Mouse (Mus musculus) retina, postnatal 1 day (tissue): ENCODE measurements around the gene Nrf1.

Experiments used
- DNase-seq: peaks from one replicate; pipeline ENCODE4 v3.0.0-alpha.2; 2012

Gene Nrf1

GRCm38 (mm10) chr6:30150471-30150870 is 102.7 kb downstream of the Nrf1 start:
- no peak for DNase-seq

GRCm38 (mm10) chr6:30152163-30152562 is 104.4 kb downstream of the Nrf1 start:
- no peak for DNase-seq

- no peak for DNase-seq
Observed at GRCm38 (mm10) chr6:30152649-30153048, 104.9 kb downstream of the Nrf1 start.

GRCm38 (mm10) chr6:30153076-30153475 is 105.3 kb downstream of the Nrf1 start:
- no peak for DNase-seq

- DNase-seq: peak; percentile 20
Observed at GRCm38 (mm10) chr6:30153733-30154415, 106.1 kb downstream of the Nrf1 start.

GRCm38 (mm10) chr6:30159516-30160045 is 111.8 kb downstream of the Nrf1 start:
- no peak for DNase-seq

GRCm38 (mm10) chr6:30160408-30160807 is 112.6 kb downstream of the Nrf1 start:
- no peak for DNase-seq

GRCm38 (mm10) chr6:30161618-30162017 is 113.8 kb downstream of the Nrf1 start:
- DNase-seq: no peak

GRCm38 (mm10) chr6:30162091-30162490 is 114.3 kb downstream of the Nrf1 start:
- no peak for DNase-seq

- no peak for DNase-seq
Observed at GRCm38 (mm10) chr6:30166349-30166748, 118.6 kb downstream of the Nrf1 start.

- DNase-seq: peak; percentile 71
Observed at GRCm38 (mm10) chr6:30167192-30167591, 119.4 kb downstream of the Nrf1 start.

- DNase-seq: no peak
Observed at GRCm38 (mm10) chr6:30168275-30168674, 120.5 kb downstream of the Nrf1 start.

- DNase-seq: peak; percentile 83
Observed at GRCm38 (mm10) chr6:30169148-30169547, 121.4 kb downstream of the Nrf1 start.

- DNase-seq: no peak
Observed at GRCm38 (mm10) chr6:30171226-30171625, 123.4 kb downstream of the Nrf1 start.

GRCm38 (mm10) chr6:30171967-30172366 is 124.2 kb downstream of the Nrf1 start:
- no peak for DNase-seq

- DNase-seq: no peak
Observed at GRCm38 (mm10) chr6:30172441-30172819, 124.6 kb downstream of the Nrf1 start.

- no peak for DNase-seq
Observed at GRCm38 (mm10) chr6:30172820-30173550, 125.2 kb downstream of the Nrf1 start.

GRCm38 (mm10) chr6:30173551-30174460 is 126.0 kb downstream of the Nrf1 start:
- DNase-seq: peak; percentile 84

GRCm38 (mm10) chr6:30174461-30175224 is 126.9 kb downstream of the Nrf1 start:
- peak; percentile 92 for DNase-seq

GRCm38 (mm10) chr6:30175225-30175917 is 127.6 kb downstream of the Nrf1 start:
- DNase-seq: no peak

GRCm38 (mm10) chr6:30175918-30176421 is 128.2 kb downstream of the Nrf1 start:
- DNase-seq: no peak
